Mouse (Mus musculus) left cerebral cortex, adult 9 months (tissue): ENCODE results near the gene Wfdc13.

Experiments used
- DNase-seq, 2 experiments: peaks; one replicate each; pipeline ENCODE4 v3.0.0; 2022; ENCODE audit warnings: low spot score in 2 of 2

Wfdc13 gene

GRCm38 (mm10) chr2:164684807-164685206, at the start of gene Wfdc13:
Wfdc13 (plus strand) TSS chr2:164685107.
- DNase-seq = no peak

- no peak for DNase-seq
Measured at GRCm38 (mm10) chr2:164635266-164635665, 49.6 kb upstream of the Wfdc13 start.

GRCm38 (mm10) chr2:164638696-164639095, 46.2 kb upstream of the Wfdc13 start, which contains the start of gene Wfdc16:
Wfdc16 (minus strand) TSS chr2:164638796.
- no peak for DNase-seq

GRCm38 (mm10) chr2:164641129-164641528, 43.8 kb upstream of the Wfdc13 start:
- no peak for DNase-seq

- DNase-seq = peak in 1 of 2 experiments; percentile 3
Measured at GRCm38 (mm10) chr2:164641881-164642673, 42.8 kb upstream of the Wfdc13 start.

GRCm38 (mm10) chr2:164655858-164656257, 29.0 kb upstream of the Wfdc13 start, which contains the start of gene Wfdc10:
Wfdc10 (plus strand) TSS chr2:164656046.
- DNase-seq = peak in 1 of 2 experiments; percentile 11

- DNase-seq = no peak
Measured at GRCm38 (mm10) chr2:164656483-164656882, 28.4 kb upstream of the Wfdc13 start, which contains the start of gene Wfdc9. Wfdc9 (minus strand) TSS chr2:164656583.

GRCm38 (mm10) chr2:164664851-164665250, 20.1 kb upstream of the Wfdc13 start:
- no peak for DNase-seq

- no peak for DNase-seq
Measured at GRCm38 (mm10) chr2:164670261-164670660, 14.6 kb upstream of the Wfdc13 start.

- no peak for DNase-seq
Measured at GRCm38 (mm10) chr2:164670938-164671337, 14.0 kb upstream of the Wfdc13 start.

- peak in 1 of 2 experiments; percentile 1 for DNase-seq
Measured at GRCm38 (mm10) chr2:164673987-164674386, 10.9 kb upstream of the Wfdc13 start, which contains the start of gene Wfdc11. Wfdc11 (minus strand) TSS chr2:164674087.

- DNase-seq = no peak
Measured at GRCm38 (mm10) chr2:164676103-164676502, 8.8 kb upstream of the Wfdc13 start.

GRCm38 (mm10) chr2:164676916-164677685, 7.8 kb upstream of the Wfdc13 start:
- no peak for DNase-seq

GRCm38 (mm10) chr2:164678848-164679625, 5.9 kb upstream of the Wfdc13 start:
- DNase-seq = peak; percentile 2 to 55

GRCm38 (mm10) chr2:164679906-164680305, 5.0 kb upstream of the Wfdc13 start:
- DNase-seq = no peak

GRCm38 (mm10) chr2:164698201-164698600, 13.3 kb downstream of the Wfdc13 start, which contains the start of gene Spint4:
Spint4 (plus strand) TSS chr2:164698501.
- DNase-seq = no peak

GRCm38 (mm10) chr2:164700959-164701358, 16.1 kb downstream of the Wfdc13 start:
- no peak for DNase-seq

GRCm38 (mm10) chr2:164701761-164702160, 16.9 kb downstream of the Wfdc13 start:
- DNase-seq = no peak

GRCm38 (mm10) chr2:164704235-164704634, 19.3 kb downstream of the Wfdc13 start:
- DNase-seq = no peak

GRCm38 (mm10) chr2:164705328-164705727, 20.4 kb downstream of the Wfdc13 start:
- no peak for DNase-seq

GRCm38 (mm10) chr2:164705991-164706390, 21.1 kb downstream of the Wfdc13 start:
- DNase-seq = no peak

GRCm38 (mm10) chr2:164715005-164715404, 30.1 kb downstream of the Wfdc13 start, which contains the start of gene Spint5:
Spint5 (plus strand) TSS chr2:164715305.
- no peak for DNase-seq
